Mouse (Mus musculus) MEL (cell line): ENCODE data around the gene Ephb6.

Source experiments
- CTCF ChIP-seq, 3 experiments: IDR thresholded peaks in 2 of 3; conservative IDR thresholded peaks in 1 of 3; 2 replicates each; pipeline ENCODE4 v1.5.1; 2011 to 2012; ENCODE audit warnings: low read length in 3 of 3, low read depth in 2 of 3, mild to moderate bottlenecking in 2 of 3, improper control_type of control experiment in 1 of 3, inconsistent platforms in 1 of 3, mixed read lengths in 1 of 3, moderate library complexity in 1 of 3; ENCODE audit not compliant: control insufficient read depth in 1 of 3, insufficient read depth in 1 of 3, poor library complexity in 1 of 3, severe bottlenecking in 1 of 3
- E2F4 ChIP-seq: IDR thresholded peaks from 2 replicates; pipeline ENCODE4 v1.6.1; 2011; ENCODE audit warnings: low read depth, low read length, improper control_type of control experiment, borderline replicate concordance
- ELF1 ChIP-seq: IDR thresholded peaks from 2 replicates; pipeline ENCODE4 v1.6.1; 2014; ENCODE audit warnings: low read depth, mild to moderate bottlenecking, inconsistent platforms, low read length, improper control_type of control experiment, moderate library complexity
- GABPA ChIP-seq: IDR thresholded peaks from 2 replicates; pipeline ENCODE4 v1.6.1; 2012; ENCODE audit warnings: low read depth, mild to moderate bottlenecking, inconsistent platforms, low read length, improper control_type of control experiment, moderate library complexity
- MXI1 ChIP-seq: IDR thresholded peaks from 2 replicates; pipeline ENCODE4 v1.6.1; 2011; ENCODE audit warnings: mild to moderate bottlenecking, low read depth, low read length, improper control_type of control experiment
- NRF1 ChIP-seq: IDR thresholded peaks from 2 replicates; pipeline ENCODE4 v1.6.1; 2014; ENCODE audit warnings: low read depth, mild to moderate bottlenecking, inconsistent platforms, low read length, improper control_type of control experiment, moderate library complexity; ENCODE audit not compliant: poor library complexity, insufficient read depth, severe bottlenecking
- TAL1 ChIP-seq: IDR thresholded peaks from 2 replicates; pipeline ENCODE4 v1.6.1; 2012; ENCODE audit warnings: mild to moderate bottlenecking, inconsistent platforms, low read length, moderate library complexity, mixed read lengths
- ZMIZ1 ChIP-seq: IDR thresholded peaks from 2 replicates; pipeline ENCODE4 v1.6.1; 2012; ENCODE audit warnings: low read depth, mild to moderate bottlenecking, inconsistent platforms, low read length, improper control_type of control experiment, moderate library complexity
- ZNF384 ChIP-seq: IDR thresholded peaks from 2 replicates; pipeline ENCODE4 v1.6.1; 2012; ENCODE audit warnings: low read depth, mild to moderate bottlenecking, inconsistent platforms, low read length, improper control_type of control experiment

DNA sequence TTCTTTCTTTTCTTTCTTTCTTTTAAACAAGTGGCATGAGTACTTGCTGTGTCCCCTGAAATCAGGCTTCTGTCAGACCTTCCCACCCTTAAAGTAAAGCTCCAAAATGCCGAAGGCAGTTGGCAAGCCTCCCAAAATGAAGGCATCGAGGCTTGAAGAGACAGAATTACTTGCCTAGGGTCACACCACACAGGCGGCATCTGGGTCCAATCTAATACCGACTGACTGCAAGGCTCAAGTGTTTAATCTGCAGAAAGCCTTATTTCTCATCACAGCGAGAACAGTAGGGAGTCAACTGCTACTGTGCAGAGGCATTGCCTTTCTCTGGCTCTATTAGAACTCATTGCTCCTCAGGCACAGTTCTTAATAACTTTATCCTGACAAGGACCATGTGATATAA, 28.0 kb upstream of the Ephb6 start:
- TF ChIP-seq MXI1 (no peak), ZMIZ1 (no peak), ELF1 (no peak), CTCF (IDR thresholded peaks at IDR 0.05 in 2 of 3, conservative IDR thresholded peaks at IDR 0.05 in 1 of 3; ENCODE audit: control insufficient read depth in 1 of 3, insufficient read depth in 1 of 3, low read depth in 2 of 3, low read length in 3 of 3, poor library complexity in 1 of 3, severe bottlenecking in 1 of 3) (no peak), E2F4 (no peak), TAL1 (no peak), NRF1 (no peak), ZNF384 (no peak), GABPA (no peak)
